Mouse (Mus musculus) limb, embryonic 15.5 days (tissue): ENCODE results near the gene E030025P04Rik. TPM values are rescaled to one million over a fixed set of nuclear protein-coding genes. Genes with fewer than 3 reads are reported as not detected.

Source experiments
- ATAC-seq: fragments of 200-750 bp; cut with Nextera tagmentation; 2 replicates; pipeline ENCODE4 v1.8.0; 2017; ENCODE audit warnings: low read depth, moderate TSS enrichment; ENCODE audit not compliant: insufficient number of reproducible peaks, low FRiP score, low TSS enrichment
- H3K27ac ChIP-seq: fragments of 300-500 bp; sonication (generic); 2 replicates; pipeline ENCODE4 v1.5.1; 2015; ENCODE audit warnings: moderate library complexity, mild to moderate bottlenecking, inconsistent platforms
- H3K27me3 ChIP-seq: fragments of 300-500 bp; sonication (generic); 2 replicates; pipeline ENCODE4 v1.6.1; 2015; ENCODE audit warnings: inconsistent platforms
- H3K36me3 ChIP-seq: fragments of 300-500 bp; sonication (generic); 2 replicates; pipeline ENCODE4 v1.6.1; 2015; ENCODE audit warnings: inconsistent platforms
- H3K4me1 ChIP-seq: fragments of 300-500 bp; sonication (generic); 2 replicates; pipeline ENCODE4 v1.6.1; 2015; ENCODE audit warnings: inconsistent platforms
- H3K4me2 ChIP-seq: fragments of 300-500 bp; sonication (generic); 2 replicates; pipeline ENCODE4 v1.6.1; 2015; ENCODE audit warnings: mild to moderate bottlenecking, inconsistent platforms
- H3K4me3 ChIP-seq: fragments of 300-500 bp; sonication (generic); 2 replicates; pipeline ENCODE4 v1.5.1; 2015; ENCODE audit warnings: mild to moderate bottlenecking, inconsistent platforms
- H3K9ac ChIP-seq: fragments of 300-500 bp; sonication (generic); 2 replicates; pipeline ENCODE4 v1.6.1; 2015; ENCODE audit warnings: inconsistent platforms
- H3K9me3 ChIP-seq: fragments of 300-500 bp; sonication (generic); 2 replicates; pipeline ENCODE4 v1.6.1; 2016; ENCODE audit warnings: inconsistent platforms
- WGBS: fragments of 180-500 bp; shearing (Covaris S2); methylation state at CpG from one replicate; pipeline ENCODE4 v1.1.7; 2015; 5-methylcytosine and 5-hydroxymethylcytosine counted together
- polyA plus RNA-seq: library from polyadenylated mRNA; unstranded; fragments of >200 nt; fragmentation: Nextera tagmentation; extraction: Ambion mirVana; gene quantifications from 2 replicates; pipeline ENCODE4 v1.2.1, GENCODE M21; 2015

The E030025P04Rik gene
- polyA plus RNA-seq, result not detected in 2 replicates

GRCm38 (mm10) chr11:109144236-109144635 lies at the start of gene E030025P04Rik:
E030025P04Rik (minus strand) TSS chr11:109144369.
- H3K9ac ChIP-seq, result no peak within 1 kb of the TSS
- H3K4me1 ChIP-seq, result 0 out of 2 replicates have a peak, but pooled peaks cover 3% of the 10 kb centered on the region
- no peak within 1 kb of the TSS for H3K4me3 ChIP-seq
- no peak for ATAC-seq
- no peaks in the 10 kb centered on the region for H3K27me3 ChIP-seq
- no peak within 1 kb of the TSS for H3K27ac ChIP-seq
- no peaks in the 10 kb centered on the region for H3K9me3 ChIP-seq
- no peak within 1 kb of the TSS for H3K4me2 ChIP-seq
- no peaks in the 10 kb centered on the region for H3K36me3 ChIP-seq
- WGBS, result 49% methylated on average over 4 of the region's 4 CpGs

GRCm38 (mm10) chr11:109192673-109193557 lies 48.7 kb upstream of the E030025P04Rik start:
- H3K9ac ChIP-seq, result no peak overlapping the region
- H3K27ac ChIP-seq, result no peak overlapping the region
- no peak overlapping the region for H3K4me2 ChIP-seq
- 40% methylated on average over 15 of the region's 15 CpGs for WGBS
- no peak overlapping the region for H3K4me3 ChIP-seq
- H3K27me3 ChIP-seq, result peaks cover 5% of the 10 kb centered on the region; the same call in 1 of the 2 replicates
- H3K4me1 ChIP-seq, result peaks cover 5% of the 10 kb centered on the region; the same call in 1 of the 2 replicates
- no peaks in the 10 kb centered on the region for H3K9me3 ChIP-seq
- H3K36me3 ChIP-seq, result no peaks in the 10 kb centered on the region
- 0 out of 2 replicates have a peak, but pooled peaks have one; percentile 19 for ATAC-seq

- no peak overlapping the region for H3K4me2 ChIP-seq
- H3K4me1 ChIP-seq, result peaks cover 9% of the 10 kb centered on the region
- no peak overlapping the region for H3K9ac ChIP-seq
- H3K36me3 ChIP-seq, result no peaks in the 10 kb centered on the region
- H3K4me3 ChIP-seq, result no peak overlapping the region
- no peak for ATAC-seq
- WGBS, result 78% methylated on average over 5 of the region's 5 CpGs
- H3K9me3 ChIP-seq, result no peaks in the 10 kb centered on the region
- H3K27me3 ChIP-seq, result peaks cover 3% of the 10 kb centered on the region; the same call in 1 of the 2 replicates
- no peak overlapping the region for H3K27ac ChIP-seq
Observed at GRCm38 (mm10) chr11:109188235-109188634, 44.1 kb upstream of the E030025P04Rik start.

GRCm38 (mm10) chr11:109187631-109188184 lies 43.5 kb upstream of the E030025P04Rik start:
- H3K27ac ChIP-seq, result no peak overlapping the region
- no peak overlapping the region for H3K9ac ChIP-seq
- WGBS, result 40% methylated on average over 6 of the region's 6 CpGs
- no peak overlapping the region for H3K4me3 ChIP-seq
- no peak for ATAC-seq
- H3K9me3 ChIP-seq, result no peaks in the 10 kb centered on the region
- no peaks in the 10 kb centered on the region for H3K36me3 ChIP-seq
- peaks cover 3% of the 10 kb centered on the region; the same call in 1 of the 2 replicates for H3K27me3 ChIP-seq
- H3K4me2 ChIP-seq, result no peak overlapping the region
- peaks cover 5% of the 10 kb centered on the region for H3K4me1 ChIP-seq

GRCm38 (mm10) chr11:109181118-109181517 lies 36.9 kb upstream of the E030025P04Rik start:
- H3K27ac ChIP-seq, result no peak overlapping the region
- no peak overlapping the region for H3K9ac ChIP-seq
- ATAC-seq, result no peak
- H3K4me1 ChIP-seq, result 0 out of 2 replicates have a peak, but pooled peaks cover 3% of the 10 kb centered on the region
- no peak overlapping the region for H3K4me2 ChIP-seq
- no peak overlapping the region for H3K4me3 ChIP-seq
- H3K27me3 ChIP-seq, result no peaks in the 10 kb centered on the region; the same call in 1 of the 2 replicates
- 61% methylated on average over 7 of the region's 7 CpGs for WGBS
- no peaks in the 10 kb centered on the region for H3K9me3 ChIP-seq
- H3K36me3 ChIP-seq, result no peaks in the 10 kb centered on the region

- H3K27ac ChIP-seq, result no peak overlapping the region
- H3K27me3 ChIP-seq, result no peaks in the 10 kb centered on the region; the same call in 1 of the 2 replicates
- H3K36me3 ChIP-seq, result no peaks in the 10 kb centered on the region
- no peak for ATAC-seq
- 0 out of 2 replicates have a peak, but pooled peaks cover 3% of the 10 kb centered on the region for H3K4me1 ChIP-seq
- H3K9ac ChIP-seq, result no peak overlapping the region
- H3K9me3 ChIP-seq, result no peaks in the 10 kb centered on the region
- no peak overlapping the region for H3K4me3 ChIP-seq
- no peak overlapping the region for H3K4me2 ChIP-seq
- 91% methylated on average over 11 of the region's 11 CpGs for WGBS
Observed at GRCm38 (mm10) chr11:109180290-109180689, 36.1 kb upstream of the E030025P04Rik start.

- Histone ChIP-seq H3K36me3 (no peaks in the 10 kb centered on the region), H3K27ac (no peak overlapping the region), H3K4me1 (0 out of 2 replicates have a peak, but pooled peaks cover 3% of the 10 kb centered on the region), H3K9me3 (no peaks in the 10 kb centered on the region), H3K4me3 (no peak overlapping the region), H3K27me3 (no peaks in the 10 kb centered on the region; the same call in 1 of the 2 replicates), H3K4me2 (no peak overlapping the region), H3K9ac (no peak overlapping the region)
- ATAC-seq, result no peak
- WGBS, result 56% methylated on average over 8 of the region's 8 CpGs
Observed at GRCm38 (mm10) chr11:109178788-109179518, 34.8 kb upstream of the E030025P04Rik start.

- Histone ChIP-seq H3K36me3 (no peaks in the 10 kb centered on the region), H3K4me1 (0 out of 2 replicates have a peak, but pooled peaks cover 3% of the 10 kb centered on the region), H3K4me3 (no peak overlapping the region), H3K9ac (no peak overlapping the region), H3K9me3 (no peaks in the 10 kb centered on the region), H3K27me3 (no peaks in the 10 kb centered on the region; the same call in 1 of the 2 replicates), H3K27ac (no peak overlapping the region), H3K4me2 (no peak overlapping the region)
- ATAC-seq, result no peak
- 67% methylated on average over 8 of the region's 8 CpGs for WGBS
Observed at GRCm38 (mm10) chr11:109175376-109175969, 31.3 kb upstream of the E030025P04Rik start.

GRCm38 (mm10) chr11:109172224-109172623 lies 28.1 kb upstream of the E030025P04Rik start:
- H3K36me3 ChIP-seq, result no peaks in the 10 kb centered on the region
- no peaks in the 10 kb centered on the region for H3K9me3 ChIP-seq
- H3K27ac ChIP-seq, result no peak overlapping the region
- H3K4me2 ChIP-seq, result no peak overlapping the region
- no peak overlapping the region for H3K4me3 ChIP-seq
- ATAC-seq, result no peak
- WGBS, result 81% methylated on average over 1 of the region's 1 CpGs
- no peaks in the 10 kb centered on the region for H3K27me3 ChIP-seq
- H3K9ac ChIP-seq, result no peak overlapping the region
- peaks cover 7% of the 10 kb centered on the region; the same call in 1 of the 2 replicates for H3K4me1 ChIP-seq

GRCm38 (mm10) chr11:109170771-109171170 lies 26.6 kb upstream of the E030025P04Rik start:
- Histone ChIP-seq H3K27me3 (no peaks in the 10 kb centered on the region), H3K36me3 (no peaks in the 10 kb centered on the region), H3K9ac (no peak overlapping the region), H3K4me2 (no peak overlapping the region), H3K27ac (no peak overlapping the region), H3K9me3 (no peaks in the 10 kb centered on the region), H3K4me1 (peaks cover 7% of the 10 kb centered on the region; the same call in 1 of the 2 replicates), H3K4me3 (no peak overlapping the region)
- 91% methylated on average over 6 of the region's 6 CpGs for WGBS
- no peak for ATAC-seq

GRCm38 (mm10) chr11:109157694-109158093 lies 13.5 kb upstream of the E030025P04Rik start:
- Histone ChIP-seq H3K9me3 (no peaks in the 10 kb centered on the region), H3K4me1 (peaks cover 4% of the 10 kb centered on the region; the same call in 1 of the 2 replicates), H3K4me3 (no peak overlapping the region), H3K4me2 (no peak overlapping the region), H3K36me3 (no peaks in the 10 kb centered on the region), H3K9ac (no peak overlapping the region), H3K27ac (no peak overlapping the region), H3K27me3 (no peaks in the 10 kb centered on the region)
- WGBS, result 30% methylated on average over 5 of the region's 5 CpGs
- no peak for ATAC-seq
